Mouse (Mus musculus) frontal cortex, postnatal 10 days (tissue): Measurements from ENCODE around the gene Herc3.
A peak's percentile ranks its signal among the peaks of the same experiment; 100 is the strongest.

Experiments used
- DNase-seq, 2 experiments: peaks; one replicate each; pipeline ENCODE4 v3.0.0; 2022; ENCODE audit warnings: low spot score in 2 of 2, mixed read lengths in 1 of 2

Gene Herc3

DNA sequence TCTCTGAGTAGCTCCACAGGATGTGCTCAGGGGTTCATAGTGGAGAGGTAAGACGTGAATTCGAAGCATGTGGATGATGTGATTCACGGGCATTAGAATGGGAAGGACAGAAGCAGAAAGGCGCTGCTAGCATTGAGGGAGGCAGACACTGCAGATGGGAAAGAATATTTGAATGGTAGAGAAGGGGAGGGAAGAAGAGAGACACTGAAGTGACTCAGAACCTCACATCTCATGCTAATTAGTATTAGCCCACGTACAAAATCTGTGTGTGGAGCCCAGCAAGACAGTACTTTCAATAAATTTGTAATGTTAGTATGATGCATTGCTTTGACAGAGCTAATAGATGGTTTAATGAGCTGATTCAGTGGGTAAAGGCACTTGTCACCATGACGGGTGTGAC is 89.5 kb downstream of the Herc3 start:
- no peak for DNase-seq

DNA sequence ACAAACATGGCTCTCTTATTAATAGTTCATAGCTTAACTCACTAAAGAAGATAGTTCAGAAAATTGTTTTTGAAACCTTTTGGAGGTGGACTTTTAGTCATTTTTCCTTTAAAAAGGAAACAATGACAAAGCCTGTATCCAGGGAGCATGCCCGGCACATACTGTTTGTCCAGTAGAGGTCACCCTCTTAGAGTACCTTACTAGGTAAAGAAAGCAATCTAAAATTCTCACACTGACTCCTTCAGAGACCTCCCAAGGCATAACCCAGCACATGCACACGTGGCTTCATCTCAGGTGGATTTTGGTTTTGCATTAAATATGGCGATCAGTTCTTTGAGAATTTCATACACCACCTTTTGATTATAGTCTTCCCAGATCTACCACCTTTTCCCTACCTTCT is 90.4 kb downstream of the Herc3 start:
- no peak for DNase-seq

- DNase-seq, result no peak
Measured at GRCm38 (mm10) chr6:58922511-58922910, 91.2 kb downstream of the Herc3 start.

- no peak for DNase-seq
Measured at GRCm38 (mm10) chr6:58927881-58928280, 96.6 kb downstream of the Herc3 start.

DNA sequence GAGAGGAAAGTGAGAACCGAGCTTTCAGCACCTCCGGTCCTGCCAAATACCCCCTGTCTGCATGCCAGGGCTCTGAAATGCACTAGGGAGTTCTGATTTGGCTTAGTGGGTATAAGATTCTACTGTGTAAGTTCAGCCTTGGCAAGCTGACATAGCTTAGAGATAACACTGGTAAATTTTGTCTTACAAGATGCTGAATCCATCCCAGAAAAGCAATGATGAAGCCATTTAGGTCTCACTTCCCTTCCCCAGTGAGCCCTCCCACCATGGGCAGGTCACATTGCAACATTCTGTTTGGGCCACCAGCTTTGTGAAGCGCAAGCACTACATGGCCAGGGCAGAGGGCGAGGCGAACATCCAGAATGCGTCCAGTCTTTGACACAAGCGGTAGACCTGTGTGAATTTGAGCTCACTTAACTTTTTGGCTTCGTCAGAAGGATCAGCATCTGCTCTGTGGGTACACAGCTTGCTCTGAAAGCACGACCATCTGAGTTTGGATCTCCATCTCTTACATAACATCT is 98.7 kb downstream of the Herc3 start:
- DNase-seq, result no peak

DNA sequence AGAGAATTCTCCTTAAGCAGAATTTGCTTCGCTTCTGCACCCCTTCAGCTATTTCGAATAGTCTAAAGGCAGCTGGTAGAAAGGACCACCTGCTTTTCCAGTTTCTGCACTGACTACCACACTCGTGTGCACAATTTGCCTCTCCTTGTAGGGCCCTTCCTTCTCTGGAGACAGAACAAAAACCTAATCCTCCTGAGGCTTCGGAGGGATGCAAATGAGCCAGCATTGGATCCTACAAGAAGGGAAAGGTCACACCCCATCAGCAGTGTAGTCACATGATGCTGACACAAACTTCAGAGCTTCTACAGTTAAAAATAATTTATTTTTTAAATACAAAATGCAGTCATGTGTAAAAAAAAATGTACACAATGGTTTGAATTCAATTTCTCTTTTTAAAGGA is 99.9 kb downstream of the Herc3 start:
- no peak for DNase-seq

DNA sequence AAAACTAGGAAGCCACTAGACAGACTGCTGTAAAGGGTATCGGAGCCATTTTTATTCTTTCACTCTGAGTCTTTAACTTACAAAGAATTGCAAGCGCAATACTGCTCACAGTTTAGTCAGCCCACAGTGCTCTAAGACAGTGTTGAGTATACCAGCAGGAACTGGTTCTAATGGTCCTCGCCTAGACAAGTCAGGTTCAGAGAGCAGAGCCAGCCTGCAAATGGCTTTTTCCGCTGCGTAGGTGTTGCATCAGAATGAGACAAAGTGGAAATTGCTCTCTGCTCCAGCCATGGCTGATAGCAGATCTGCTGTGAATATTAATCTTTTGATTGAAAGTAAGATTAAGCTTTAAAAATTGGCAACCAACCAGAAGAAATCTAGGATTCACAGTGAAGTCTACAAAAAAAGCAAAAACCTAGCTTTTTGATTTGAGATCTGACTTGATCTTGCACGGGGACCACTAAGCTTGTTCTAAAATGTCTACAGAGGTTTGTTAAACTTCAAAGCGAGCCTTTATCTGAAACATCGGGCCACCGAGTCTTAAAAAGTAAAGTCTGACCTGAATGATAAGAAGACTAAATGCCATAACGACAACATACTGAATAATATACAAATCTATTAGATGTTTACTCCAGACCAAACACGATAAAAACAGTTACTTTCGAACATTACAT is 101.4 kb downstream of the Herc3 start:
- peak in 1 of 2 experiments; percentile 21 for DNase-seq

DNA sequence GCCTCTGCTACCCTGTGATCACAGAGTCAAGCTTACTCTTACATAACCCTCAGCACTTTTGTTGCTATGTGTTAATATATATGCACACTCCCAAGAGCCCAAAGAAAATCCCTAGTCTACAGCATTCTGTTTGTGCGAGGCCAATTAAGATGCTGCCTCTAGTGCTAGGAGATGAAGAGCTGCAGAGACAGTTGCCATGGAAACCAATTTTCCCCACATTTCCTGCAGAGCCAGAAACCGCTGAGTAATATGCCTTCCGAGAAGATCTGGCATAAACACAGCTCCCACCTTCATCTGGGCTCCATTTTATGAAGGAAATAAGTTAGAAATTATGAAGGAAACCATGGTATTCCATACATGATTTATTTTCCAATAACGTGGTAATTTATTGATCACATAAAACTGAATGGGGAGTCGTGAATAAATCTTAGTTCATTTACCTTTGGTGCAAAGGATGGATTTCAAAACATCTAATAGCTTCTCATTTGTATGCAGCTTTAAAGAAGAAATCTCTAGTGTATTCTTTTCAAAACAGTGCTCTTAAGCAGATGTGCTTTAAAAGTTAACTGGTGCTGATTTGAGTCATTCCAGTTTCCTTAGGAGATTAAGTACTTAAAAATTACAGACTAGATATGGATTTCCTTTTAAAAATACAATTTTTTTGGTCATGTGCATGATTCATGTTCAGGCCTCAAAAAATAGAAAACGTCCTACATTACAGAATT is 102.1 kb downstream of the Herc3 start:
- DNase-seq, result peak; percentile 47 to 78

- DNase-seq, result no peak
Measured at GRCm38 (mm10) chr6:58934144-58934543, 102.9 kb downstream of the Herc3 start.

GRCm38 (mm10) chr6:58937726-58938125 is 106.5 kb downstream of the Herc3 start:
- DNase-seq, result no peak

DNA sequence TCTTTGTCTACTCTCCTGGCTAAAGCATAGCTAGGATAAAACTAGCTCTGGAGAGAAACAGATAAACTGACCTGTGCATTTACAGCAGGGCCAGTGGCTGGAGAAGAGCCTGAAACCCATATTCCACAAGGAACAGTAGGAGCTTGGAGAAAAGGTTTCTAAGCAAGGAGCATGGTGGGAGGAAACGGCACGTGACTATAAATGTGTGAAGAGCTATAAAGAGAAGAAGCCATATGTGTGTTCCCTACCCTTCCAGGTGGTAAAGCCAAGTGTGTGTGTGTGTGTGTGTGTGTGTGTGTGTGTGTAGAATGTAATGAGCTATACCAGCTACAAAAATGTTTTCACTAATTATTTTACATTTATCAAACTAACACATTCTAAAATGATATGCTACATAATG is 111.0 kb downstream of the Herc3 start:
- DNase-seq, result no peak

- DNase-seq, result no peak
Measured at GRCm38 (mm10) chr6:58943958-58944357, 112.7 kb downstream of the Herc3 start.

DNA sequence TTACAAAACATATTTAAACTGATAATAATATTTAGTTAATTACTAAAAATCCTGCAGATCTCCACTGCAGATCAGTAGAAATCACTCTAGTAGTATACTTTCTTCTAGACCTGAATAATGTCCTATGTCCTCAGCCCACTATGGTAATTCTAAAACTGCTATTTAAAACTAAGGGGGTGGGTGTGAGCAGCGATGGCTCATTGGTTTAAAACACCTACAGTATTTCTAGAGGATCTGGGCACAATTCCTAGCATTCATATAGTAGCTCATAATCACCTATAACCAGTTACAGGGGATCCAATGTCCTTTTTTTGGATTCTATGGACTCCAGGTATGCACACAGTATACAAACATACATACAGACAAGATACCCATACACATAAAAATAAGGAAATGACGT is 115.0 kb downstream of the Herc3 start:
- DNase-seq, result no peak

DNA sequence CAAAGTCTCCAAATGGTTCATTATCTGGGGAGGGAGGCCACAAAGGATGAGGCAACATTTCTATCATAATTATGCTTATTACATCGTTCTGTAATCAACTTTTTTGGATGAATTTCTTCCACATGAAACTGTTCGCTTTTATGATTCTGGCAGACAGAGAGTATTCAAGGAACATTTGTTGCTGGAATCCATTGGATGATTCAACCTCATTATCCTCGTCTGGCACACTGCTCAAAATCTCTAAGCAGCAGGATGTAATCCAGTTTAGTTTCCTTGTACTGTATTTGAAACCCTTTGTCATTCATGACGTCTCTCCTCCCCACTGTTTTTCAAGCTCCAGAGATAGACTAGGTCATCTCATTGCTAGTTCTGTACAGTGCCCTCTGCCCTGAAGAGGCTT is 115.6 kb downstream of the Herc3 start:
- DNase-seq, result no peak

GRCm38 (mm10) chr6:58950410-58950809 is 119.1 kb downstream of the Herc3 start:
- no peak for DNase-seq

GRCm38 (mm10) chr6:58951128-58951992 is 120.1 kb downstream of the Herc3 start:
- DNase-seq, result no peak

DNA sequence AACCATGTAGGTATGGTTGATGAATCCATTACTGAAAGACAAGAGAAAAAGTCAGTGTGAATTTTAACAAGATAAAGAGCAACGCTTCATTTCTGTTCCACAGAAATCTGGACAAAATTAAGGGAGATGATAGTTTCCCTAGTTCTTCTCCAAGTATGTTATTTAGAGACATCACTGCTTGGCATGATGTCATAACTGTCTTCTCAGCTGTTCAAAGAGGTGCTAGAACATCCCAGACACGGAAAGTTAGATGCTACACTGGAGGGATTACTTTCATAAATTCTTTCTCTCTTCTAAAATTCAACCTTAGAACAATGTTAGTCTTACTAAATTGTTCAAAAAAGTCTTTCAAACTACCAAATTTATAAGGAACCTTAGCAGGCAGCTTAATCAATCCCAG is 129.3 kb downstream of the Herc3 start:
- no peak for DNase-seq

DNA sequence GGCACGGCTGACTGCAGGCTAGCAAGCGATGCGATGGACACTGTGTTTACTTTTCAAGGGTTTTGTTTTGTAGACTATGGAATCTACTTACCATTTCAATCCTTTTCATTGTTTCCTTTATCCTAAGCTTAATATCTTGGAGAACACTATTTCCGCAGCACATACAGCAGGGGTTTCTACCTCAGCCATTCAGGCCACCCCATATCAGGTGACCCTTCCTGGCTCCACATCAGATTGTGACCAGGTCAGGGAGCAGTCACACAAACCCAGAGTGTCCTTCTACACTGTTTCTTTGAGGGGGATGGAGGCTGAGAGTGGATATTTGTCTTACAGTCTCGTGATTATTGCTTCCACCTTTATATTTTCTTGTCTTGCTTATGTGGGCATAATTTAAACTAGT is 131.4 kb downstream of the Herc3 start:
- DNase-seq, result no peak

DNA sequence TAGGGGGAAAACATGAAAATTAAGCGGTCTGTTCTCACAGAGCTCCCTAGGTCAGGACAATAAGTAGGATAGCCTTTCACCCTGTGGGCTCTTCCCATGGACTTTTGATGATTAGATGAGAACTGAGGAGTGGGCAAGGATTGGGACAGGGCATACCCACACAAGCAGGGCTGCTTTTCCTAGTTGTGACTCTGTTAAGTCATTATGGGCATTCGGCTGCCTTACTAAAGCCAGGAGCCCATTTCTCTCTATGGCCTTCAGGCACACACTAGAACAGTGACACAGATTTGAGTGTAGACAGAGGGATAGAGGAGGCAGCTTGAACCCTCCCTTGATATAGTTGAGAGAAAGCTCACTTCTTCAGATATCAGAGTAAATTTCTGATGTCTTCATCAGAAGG is 132.8 kb downstream of the Herc3 start:
- no peak for DNase-seq

- no peak for DNase-seq
Measured at GRCm38 (mm10) chr6:58964565-58964964, 133.3 kb downstream of the Herc3 start.

GRCm38 (mm10) chr6:58965071-58965831 is 134.0 kb downstream of the Herc3 start:
- DNase-seq, result no peak

DNA sequence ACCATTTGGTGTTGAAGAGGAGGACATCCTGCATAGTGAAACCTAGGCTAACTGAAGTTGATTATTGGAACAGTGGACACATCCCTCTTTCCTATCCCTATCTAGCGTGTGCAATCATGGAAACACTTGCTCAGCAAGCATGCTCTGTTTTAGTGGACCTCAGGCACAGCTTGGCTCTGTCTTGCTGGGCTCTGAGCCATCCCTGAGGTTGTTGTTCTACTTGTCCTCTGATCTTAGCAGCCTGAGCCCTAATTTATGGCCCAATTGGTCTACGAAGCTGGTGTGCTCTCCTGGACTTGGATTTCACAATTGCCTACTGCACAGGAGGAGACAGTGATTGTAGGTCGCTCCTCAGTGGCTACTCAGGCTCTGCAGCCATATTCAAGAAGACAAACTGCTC is 137.0 kb downstream of the Herc3 start:
- no peak for DNase-seq
